Mouse (Mus musculus) ES-E14 (cell line): ENCODE data around the gene Dennd4c. TPM values are rescaled to one million over a fixed set of nuclear protein-coding genes. Genes with fewer than 3 reads are reported as not detected.

ENCODE experiments used
- DNase-seq: peaks from one replicate; pipeline ENCODE4 v3.0.0-alpha.2; 2013; ENCODE audit warnings: low read depth, low spot score
- H3K27ac ChIP-seq: 2 replicates; pipeline ENCODE4 v1.5.1; 2012; ENCODE audit warnings: low read depth, mild to moderate bottlenecking, low read length, moderate library complexity, mixed read lengths; ENCODE audit not compliant: poor library complexity, insufficient read depth, severe bottlenecking
- H3K36me3 ChIP-seq: 2 replicates; pipeline ENCODE4 v1.6.1; 2012; ENCODE audit warnings: mild to moderate bottlenecking, low read length, moderate library complexity, mixed read lengths; ENCODE audit not compliant: control insufficient read depth, poor library complexity, insufficient read depth, severe bottlenecking
- H3K4me1 ChIP-seq, 2 experiments: fragments of 150-350 bp in 1 of 2; sonication (generic) in 1 of 2; 2 replicates each; pipeline ENCODE4 v1.6.1; 2012; ENCODE audit warnings: low read length in 2 of 2, mild to moderate bottlenecking in 1 of 2, mixed read lengths in 1 of 2; ENCODE audit not compliant: control insufficient read depth in 2 of 2, insufficient read depth in 2 of 2, poor library complexity in 1 of 2
- H3K4me3 ChIP-seq, 2 experiments: fragments of 150-350 bp in 1 of 2; sonication (generic) in 1 of 2; 2 replicates each; pipeline ENCODE4 v1.5.1; 2012; ENCODE audit warnings: low read length in 2 of 2, low read depth in 1 of 2, mild to moderate bottlenecking in 1 of 2, mixed read lengths in 1 of 2; ENCODE audit not compliant: insufficient read depth in 1 of 2, poor library complexity in 1 of 2, severe bottlenecking in 1 of 2
- H3K9ac ChIP-seq: 2 replicates; pipeline ENCODE4 v1.6.1; 2012; ENCODE audit warnings: low read depth, mild to moderate bottlenecking, low read length, mixed read lengths; ENCODE audit not compliant: poor library complexity, insufficient read depth, severe bottlenecking
- H3K9me3 ChIP-seq: fragments of 150-350 bp; sonication (generic); 2 replicates; pipeline ENCODE4 v1.6.1; 2012; ENCODE audit warnings: low read depth, mild to moderate bottlenecking, low read length; ENCODE audit not compliant: control insufficient read depth, insufficient read depth
- CHD2 ChIP-seq: IDR thresholded peaks from 2 replicates; pipeline ENCODE4 v1.6.1; 2014; ENCODE audit warnings: mild to moderate bottlenecking, low read depth, low read length, inconsistent platforms
- HCFC1 ChIP-seq: IDR thresholded peaks from 2 replicates; pipeline ENCODE4 v1.6.1; 2012; ENCODE audit warnings: low read length, inconsistent platforms, borderline replicate concordance; ENCODE audit not compliant: insufficient read depth
- MAFK ChIP-seq: IDR thresholded peaks from 2 replicates; pipeline ENCODE4 v1.6.1; 2014; ENCODE audit warnings: mild to moderate bottlenecking, low read depth, low read length, inconsistent platforms; ENCODE audit not compliant: insufficient read depth
- ZC3H11A ChIP-seq: IDR thresholded peaks from 2 replicates; pipeline ENCODE4 v1.6.1; 2012; ENCODE audit warnings: low read depth, mild to moderate bottlenecking, inconsistent platforms, low read length, borderline replicate concordance
- ZNF384 ChIP-seq: IDR thresholded peaks from 2 replicates; pipeline ENCODE4 v1.6.1; 2012; ENCODE audit warnings: low read depth, low read length, inconsistent platforms
- in situ Hi-C, 2 experiments: fragments of 600-800 bp; cut with MboI; formaldehyde crosslinking; loops; one replicate each; pipeline ENCODE4 v1.15.1; 2025; ENCODE audit warnings: low sequenced_read_pairs in 2 of 2, inconsistent platforms in 1 of 2; ENCODE audit not compliant: unreplicated experiment in 2 of 2
- total RNA-seq: library from RNA; depleted of rRNA; stranded (reverse); fragments of 300-350 nt; gene quantifications from 2 replicates; pipeline ENCODE4 v1.2.3, GENCODE M21; 2012

The Dennd4c gene
- total RNA-seq, 1 experiment, result 13.0 TPM

- no peak overlapping the region for H3K9ac ChIP-seq
- no peaks in the 10 kb centered on the region for H3K4me1 ChIP-seq
- H3K36me3 ChIP-seq, result peaks cover 25% of the 10 kb centered on the region
- H3K9me3 ChIP-seq, result no peaks in the 10 kb centered on the region
- H3K27ac ChIP-seq, result no peak overlapping the region; the same call in 1 of the 2 replicates
- TF ChIP-seq HCFC1, result no peak
- TF ChIP-seq MAFK, result no peak
- no peak for TF ChIP-seq ZC3H11A
- no peak for TF ChIP-seq ZNF384
- TF ChIP-seq CHD2, result no peak
- in situ Hi-C loops, result no loop called here
- H3K4me3 ChIP-seq, result no peak overlapping the region
- DNase-seq, result no peak
These were observed 103.0 kb downstream of the Dennd4c start for GRCm38 (mm10) chr4:86851331-86851730.

GRCm38 (mm10) chr4:86852018-86852417 is 103.7 kb downstream of the Dennd4c start:
- no peak overlapping the region for H3K4me3 ChIP-seq
- no peaks in the 10 kb centered on the region for H3K9me3 ChIP-seq
- H3K27ac ChIP-seq, result no peak overlapping the region
- in situ Hi-C loops, result no loop called here
- peaks cover 30% of the 10 kb centered on the region for H3K36me3 ChIP-seq
- no peak for DNase-seq
- no peak overlapping the region for H3K9ac ChIP-seq
- no peaks in the 10 kb centered on the region for H3K4me1 ChIP-seq
- no peak for TF ChIP-seq ZC3H11A
- no peak for TF ChIP-seq MAFK
- TF ChIP-seq ZNF384, result 0 out of 2 replicates have a peak, but pooled peaks have one; percentile 41

DNA sequence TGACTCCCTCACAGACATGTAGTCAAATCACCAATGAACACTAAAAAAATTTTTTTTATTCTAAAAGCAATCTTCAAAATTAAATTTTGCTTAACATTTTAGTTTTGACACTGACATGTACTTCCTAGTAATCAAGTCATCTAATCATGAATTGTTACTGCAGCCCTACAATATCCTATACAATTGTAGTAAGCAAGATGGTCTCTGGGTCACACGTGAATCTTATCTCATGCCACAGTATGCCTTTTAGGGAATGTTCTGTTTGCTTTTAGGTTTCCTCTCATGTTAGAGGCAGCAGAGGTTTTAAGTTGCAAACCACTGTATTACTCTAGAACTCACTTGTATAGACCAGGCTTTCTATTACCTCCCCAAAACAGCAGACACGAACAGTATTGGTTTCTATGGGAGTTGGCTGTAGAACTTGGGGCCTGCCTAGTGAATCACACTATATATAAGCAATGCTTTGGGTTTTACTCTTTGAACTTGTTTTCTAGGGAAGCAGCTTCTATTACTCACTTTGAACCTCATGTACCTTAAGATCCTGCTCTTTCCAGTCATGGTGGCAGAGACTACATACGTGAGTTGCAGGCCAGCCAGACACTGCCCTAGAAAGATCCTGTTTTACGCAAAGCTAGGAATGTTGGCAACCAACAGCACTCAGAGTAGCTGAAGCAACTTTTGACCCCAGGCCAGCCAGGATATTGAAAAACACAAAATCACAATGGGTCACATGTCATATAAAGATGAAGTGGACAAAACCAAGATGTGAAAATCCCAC is 104.6 kb downstream of the Dennd4c start:
- H3K36me3 ChIP-seq, result peaks cover 30% of the 10 kb centered on the region
- no peak for TF ChIP-seq HCFC1
- TF ChIP-seq CHD2, result peak; percentile 12; the same call in 1 of the 2 replicates
- H3K4me3 ChIP-seq, result no peak overlapping the region
- H3K9ac ChIP-seq, result no peak overlapping the region; the same call in 1 of the 2 replicates
- H3K9me3 ChIP-seq, result no peaks in the 10 kb centered on the region
- no peak overlapping the region; the same call in 1 of the 2 replicates for H3K27ac ChIP-seq
- DNase-seq, result no peak
- H3K4me1 ChIP-seq, result no peaks in the 10 kb centered on the region
- in situ Hi-C loops, result no loop called here

DNA sequence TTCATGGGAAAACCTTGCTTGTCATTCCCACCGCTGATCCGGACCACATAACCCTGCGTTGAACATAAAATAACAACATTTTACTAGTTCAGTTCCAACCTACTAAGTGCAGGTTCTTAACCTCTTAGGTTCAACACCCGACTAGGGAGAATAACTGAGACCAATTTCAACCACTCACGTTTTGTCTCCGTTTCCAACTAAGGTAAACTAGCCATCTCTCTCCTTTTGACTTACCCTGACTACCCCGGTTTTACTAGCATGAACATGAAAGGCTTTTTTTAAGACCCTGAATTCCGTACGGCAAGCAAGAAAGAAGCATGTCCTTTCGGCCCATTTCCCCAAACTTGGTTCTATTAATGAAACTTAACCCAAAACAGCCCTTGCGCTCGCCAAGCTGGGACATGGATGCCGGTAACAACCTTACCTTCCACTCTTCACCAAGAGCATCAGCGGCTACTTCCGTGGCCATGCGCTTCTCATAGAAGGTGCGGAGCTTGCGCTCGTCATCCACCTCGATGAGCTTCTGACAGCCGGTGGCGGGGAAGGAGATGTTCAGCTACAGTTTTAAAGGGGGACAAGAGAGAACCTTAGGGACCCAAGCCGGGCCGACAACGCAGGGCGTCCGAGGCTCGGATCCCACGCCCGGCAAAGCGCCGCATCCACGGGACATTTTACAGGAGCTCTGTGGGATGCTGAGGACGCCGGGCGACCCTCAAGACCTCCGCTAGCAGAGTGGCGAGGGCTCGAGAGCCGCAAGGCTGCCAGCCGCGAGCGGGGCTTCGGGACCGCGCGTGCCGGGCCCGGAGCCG is 108.2 kb downstream of the Dennd4c start:
- Histone ChIP-seq H3K36me3 (peaks cover 27% of the 10 kb centered on the region), H3K9ac (peak overlapping the region; percentile 97), H3K4me1 (0 out of 4 replicates have a peak, but pooled peaks cover 0 to 2% of the 10 kb centered on the region in 2 experiments), H3K4me3 (peak overlapping the region; percentile 81 to 84), H3K9me3 (no peaks in the 10 kb centered on the region), H3K27ac (peak overlapping the region; percentile 92)
- no peak for DNase-seq
- TF ChIP-seq HCFC1 (no peak), ZC3H11A (no peak), ZNF384 (no peak), CHD2 (no peak), MAFK (no peak)
- in situ Hi-C loops, result no loop called here
